Mouse (Mus musculus) embryo, embryonic 9.5 days (tissue): Measurements from ENCODE around the gene Eef1akmt4.

Source experiments
- DNase-seq: peaks from one replicate; pipeline ENCODE4 v3.0.0-alpha.2; 2017; ENCODE audit errors: extremely low spot score

Eef1akmt4 gene

GRCm38 (mm10) chr16:20611357-20612227 lies at the start of gene Eef1akmt4, which contains the start of the genes Gm49333 and Alg3:
Gene Eef1akmt4, plus strand, starts transcription at chr16:20611593.
Gene Gm49333, plus strand, starts transcription at chr16:20611610.
Gene Alg3, minus strand, starts transcription at chr16:20611735.
- DNase-seq = peak; percentile 89

GRCm38 (mm10) chr16:20565075-20565474 lies 46.3 kb upstream of the Eef1akmt4 start:
- no peak for DNase-seq

GRCm38 (mm10) chr16:20589366-20589938 lies 21.9 kb upstream of the Eef1akmt4 start, which contains the start of gene Vwa5b2:
Gene Vwa5b2, plus strand, starts transcription at chr16:20589471.
- DNase-seq = no peak

- peak; percentile 55 for DNase-seq
Observed at GRCm38 (mm10) chr16:20589939-20590679, 21.3 kb upstream of the Eef1akmt4 start.

- no peak for DNase-seq
Observed at GRCm38 (mm10) chr16:20590680-20591038, 20.7 kb upstream of the Eef1akmt4 start.

GRCm38 (mm10) chr16:20591076-20591705 lies 20.2 kb upstream of the Eef1akmt4 start:
- no peak for DNase-seq

GRCm38 (mm10) chr16:20595060-20595673 lies 16.2 kb upstream of the Eef1akmt4 start:
- no peak for DNase-seq

GRCm38 (mm10) chr16:20595737-20596136 lies 15.7 kb upstream of the Eef1akmt4 start:
- no peak for DNase-seq

- no peak for DNase-seq
Observed at GRCm38 (mm10) chr16:20596687-20597441, 14.5 kb upstream of the Eef1akmt4 start.

GRCm38 (mm10) chr16:20600511-20600910 lies 10.9 kb upstream of the Eef1akmt4 start:
- DNase-seq = no peak

- DNase-seq = no peak
Observed at GRCm38 (mm10) chr16:20604705-20605104, 6.7 kb upstream of the Eef1akmt4 start.

GRCm38 (mm10) chr16:20610501-20611356 lies 664 bp upstream of the Eef1akmt4 start:
- peak; percentile 91 for DNase-seq

GRCm38 (mm10) chr16:20619541-20620398 lies 8.4 kb downstream of the Eef1akmt4 start:
- DNase-seq = peak; percentile 68

GRCm38 (mm10) chr16:20620399-20620735 lies 9.0 kb downstream of the Eef1akmt4 start:
- DNase-seq = peak; percentile 27

GRCm38 (mm10) chr16:20620751-20621190 lies 9.4 kb downstream of the Eef1akmt4 start:
- DNase-seq = no peak

GRCm38 (mm10) chr16:20621191-20621990 lies 10.0 kb downstream of the Eef1akmt4 start, which contains the start of gene Camk2n2:
Gene Camk2n2, minus strand, starts transcription at chr16:20621287.
- peak; percentile 81 for DNase-seq

GRCm38 (mm10) chr16:20621991-20622685 lies 10.7 kb downstream of the Eef1akmt4 start:
- DNase-seq = peak; percentile 76
